Mouse (Mus musculus) lung, postnatal 4 days (tissue): ENCODE data around the gene Ppp2r5c.

Experiments
- DNase-seq, 2 experiments: peaks; one replicate each; pipeline ENCODE4 v3.0.0; 2021

Ppp2r5c gene

GRCm38 (mm10) chr12:110444530-110444929 lies 2.4 kb upstream of the Ppp2r5c start:
- DNase-seq: no peak

GRCm38 (mm10) chr12:110445775-110446174 lies 1.1 kb upstream of the Ppp2r5c start:
- DNase-seq: no peak

- peak; percentile 59 to 72 for DNase-seq
Observed at GRCm38 (mm10) chr12:110447306-110447705, 386 bp downstream of the Ppp2r5c start.

GRCm38 (mm10) chr12:110448767-110449166 lies 1.8 kb downstream of the Ppp2r5c start:
- DNase-seq: no peak

- peak; percentile 72 to 83 for DNase-seq
Observed at GRCm38 (mm10) chr12:110454223-110454622, 7.3 kb downstream of the Ppp2r5c start.

- DNase-seq: no peak
Observed at GRCm38 (mm10) chr12:110456024-110456423, 9.1 kb downstream of the Ppp2r5c start.

GRCm38 (mm10) chr12:110458667-110459066 lies 11.7 kb downstream of the Ppp2r5c start:
- no peak for DNase-seq

GRCm38 (mm10) chr12:110460418-110461300 lies 13.7 kb downstream of the Ppp2r5c start:
- peak; percentile 52 to 76 for DNase-seq

GRCm38 (mm10) chr12:110463711-110464110 lies 16.8 kb downstream of the Ppp2r5c start:
- no peak for DNase-seq

GRCm38 (mm10) chr12:110471426-110471825 lies 24.5 kb downstream of the Ppp2r5c start:
- DNase-seq: no peak

- no peak for DNase-seq
Observed at GRCm38 (mm10) chr12:110472247-110472646, 25.3 kb downstream of the Ppp2r5c start.

- DNase-seq: peak; percentile 29 to 66
Observed at GRCm38 (mm10) chr12:110474497-110474896, 27.6 kb downstream of the Ppp2r5c start.

- no peak for DNase-seq
Observed at GRCm38 (mm10) chr12:110476561-110476960, 29.6 kb downstream of the Ppp2r5c start.

- no peak for DNase-seq
Observed at GRCm38 (mm10) chr12:110477906-110478305, 31.0 kb downstream of the Ppp2r5c start.

GRCm38 (mm10) chr12:110478601-110479008 lies 31.7 kb downstream of the Ppp2r5c start:
- DNase-seq: no peak

GRCm38 (mm10) chr12:110479268-110479667 lies 32.3 kb downstream of the Ppp2r5c start:
- no peak for DNase-seq

GRCm38 (mm10) chr12:110480701-110481100 lies 33.8 kb downstream of the Ppp2r5c start:
- peak in 1 of 2 experiments; percentile 37 for DNase-seq

- DNase-seq: no peak
Observed at GRCm38 (mm10) chr12:110483761-110484160, 36.8 kb downstream of the Ppp2r5c start.

- no peak for DNase-seq
Observed at GRCm38 (mm10) chr12:110484824-110485584, 38.1 kb downstream of the Ppp2r5c start.

GRCm38 (mm10) chr12:110485585-110486331 lies 38.8 kb downstream of the Ppp2r5c start:
- peak; percentile 89 to 91 for DNase-seq

GRCm38 (mm10) chr12:110486852-110487251 lies 39.9 kb downstream of the Ppp2r5c start:
- DNase-seq: no peak

GRCm38 (mm10) chr12:110488031-110488430 lies 41.1 kb downstream of the Ppp2r5c start:
- DNase-seq: no peak
